Mouse (Mus musculus) adrenal gland, adult 8-10 months (tissue): ENCODE results near the gene Gm13103. TPM values are rescaled to one million over a fixed set of nuclear protein-coding genes. Genes with fewer than 3 reads are reported as not detected.
"Not testable (repeated sequence)": the region's sequence is repeated elsewhere in the genome, so short reads cannot be mapped to it uniquely, and the experiment has no call there.

Experiments used
- DNase-seq: peaks from one replicate; pipeline ENCODE4 v3.0.0; 2022
- total RNA-seq, 4 experiments: library from RNA; stranded (reverse); gene quantifications; 2 replicates each; pipeline ENCODE4 v1.2.4; 2022

Gm13103 gene
- total RNA-seq = not detected

DNA sequence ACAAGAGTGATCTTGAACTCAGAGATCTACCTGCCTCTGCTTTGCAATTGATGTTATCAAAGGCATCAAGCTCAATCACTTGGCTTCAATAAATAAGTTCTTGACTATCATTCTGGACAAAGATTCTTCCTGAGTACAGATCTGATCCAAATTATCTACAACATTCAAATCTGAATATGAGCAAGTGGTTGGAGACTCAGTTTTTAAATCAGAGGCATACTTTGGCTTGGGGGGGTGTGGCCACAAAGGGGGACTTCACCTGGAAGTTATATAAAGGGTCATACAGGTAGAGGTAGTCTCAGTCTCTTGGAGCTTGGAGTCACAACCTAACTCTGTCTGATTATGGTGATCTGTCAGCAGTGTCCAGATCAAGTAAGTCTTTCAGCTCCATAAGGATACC lies at the start of gene Gm13103:
Gene Gm13103, plus strand, starts transcription at position 301 of the 400 bp plus-strand sequence.
- not testable (repeated sequence) for DNase-seq

DNA sequence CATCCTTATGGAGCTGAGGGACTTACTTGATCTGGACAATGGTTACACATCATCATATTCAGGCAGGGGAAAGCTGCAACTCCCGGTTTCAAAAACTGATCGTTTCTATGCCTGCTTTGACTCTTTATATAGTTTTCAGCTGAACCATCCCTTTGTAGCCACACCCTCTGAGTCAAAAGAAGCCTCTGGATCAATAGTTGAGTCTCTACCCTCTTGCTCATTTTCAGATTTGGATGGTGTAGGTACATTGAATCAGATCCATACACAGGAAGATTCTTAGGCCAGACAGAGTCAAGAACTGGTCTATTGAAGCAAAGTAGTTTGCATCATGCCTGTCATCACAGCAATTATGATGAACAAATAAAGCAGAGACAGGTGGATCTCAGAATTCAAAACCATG lies 30.3 kb upstream of the Gm13103 start, which contains the start of gene Gm13084:
Gene Gm13084, minus strand, starts transcription at position 101 of the 400 bp plus-strand sequence.
- DNase-seq = no peak

DNA sequence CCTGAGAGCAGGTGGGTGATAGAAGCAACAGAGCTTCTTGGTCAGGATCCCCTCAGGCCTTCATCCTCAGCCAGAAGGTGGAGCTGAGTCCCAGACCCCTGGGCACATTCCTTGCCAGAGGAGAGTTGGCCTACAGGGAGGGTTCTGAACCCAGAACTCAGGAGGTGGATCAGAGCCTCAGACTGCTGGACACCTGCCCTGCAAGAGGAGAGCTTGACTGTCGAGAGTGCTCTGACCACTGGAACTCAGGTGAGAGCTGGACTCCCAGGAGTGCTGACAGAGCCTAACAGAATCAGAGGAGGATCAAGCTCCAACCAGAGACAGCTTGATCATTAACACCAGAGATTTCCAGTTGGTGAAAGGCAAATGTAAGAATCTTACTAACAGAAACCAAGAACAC lies 36.1 kb downstream of the Gm13103 start:
- DNase-seq = not testable (repeated sequence)

DNA sequence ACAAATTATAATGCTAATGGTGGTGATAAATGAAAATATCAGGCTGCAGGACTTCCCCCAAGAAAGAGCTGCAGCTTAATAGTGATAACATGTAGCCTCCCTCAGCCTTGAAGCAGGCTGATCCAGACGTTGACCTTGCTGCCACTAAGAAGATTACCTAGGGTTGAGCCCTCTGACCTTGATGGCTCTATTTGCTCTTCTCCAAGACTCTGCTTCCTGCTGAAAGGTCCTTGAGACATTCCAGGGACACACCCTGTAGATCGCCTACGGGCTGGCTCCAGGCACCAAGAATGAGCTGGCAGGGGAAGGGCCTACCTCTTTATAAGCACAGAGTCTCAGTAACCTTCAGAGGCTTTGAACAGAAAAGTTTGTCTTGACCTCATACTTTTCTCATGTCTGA lies 48.1 kb downstream of the Gm13103 start:
- DNase-seq = not testable (repeated sequence)

DNA sequence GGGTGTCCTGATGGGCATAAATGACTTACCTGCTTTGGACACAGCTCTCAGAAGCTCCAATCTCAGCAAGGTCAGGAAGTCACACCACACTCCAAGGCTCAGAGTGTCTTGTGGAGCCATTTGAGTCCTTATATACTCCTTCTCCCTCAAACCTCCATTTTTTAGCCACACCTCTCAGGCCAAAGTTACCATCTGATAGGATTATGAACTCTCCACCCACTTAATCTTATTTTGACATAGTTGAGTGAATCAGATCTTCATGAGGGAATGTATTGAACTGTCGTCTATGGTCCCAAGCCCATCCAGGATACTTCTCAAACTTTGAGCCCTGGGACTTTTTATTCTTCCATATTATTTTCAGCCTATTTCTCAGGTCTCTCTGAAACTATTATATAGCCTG lies 54.0 kb downstream of the Gm13103 start, which contains the start of gene Pramef6:
Gene Pramef6, minus strand, starts transcription at position 101 of the 400 bp plus-strand sequence.
- DNase-seq = not testable (repeated sequence)

Other genes with a start within 250 kb of the Gm13103 start
- gene Gm13083, start 231.5 kb upstream of the Gm13103 start, total RNA-seq = not detected
- not detected for gene Gm13088, start 189.3 kb upstream of the Gm13103 start, total RNA-seq
- gene Gm13089, start 143.8 kb upstream of the Gm13103 start, total RNA-seq = not detected
- not detected for gene Gm13078, start 127.0 kb upstream of the Gm13103 start, total RNA-seq
- not detected for gene Gm13023, start 57.1 kb upstream of the Gm13103 start, total RNA-seq
- not detected for gene Gm13084, start 30.4 kb upstream of the Gm13103 start, total RNA-seq
- not detected for gene Pramef6, start 53.9 kb downstream of the Gm13103 start, total RNA-seq
- gene Pramef25, start 104.5 kb downstream of the Gm13103 start, total RNA-seq = not detected
- not detected for gene Gm13101, start 120.5 kb downstream of the Gm13103 start, total RNA-seq
- gene Pramef17, start 147.9 kb downstream of the Gm13103 start, total RNA-seq = not detected
- not detected for gene Pramel4, start 212.6 kb downstream of the Gm13103 start, total RNA-seq